Mouse (Mus musculus): ENCODE measurements around the gene Prlr.

DNA sequence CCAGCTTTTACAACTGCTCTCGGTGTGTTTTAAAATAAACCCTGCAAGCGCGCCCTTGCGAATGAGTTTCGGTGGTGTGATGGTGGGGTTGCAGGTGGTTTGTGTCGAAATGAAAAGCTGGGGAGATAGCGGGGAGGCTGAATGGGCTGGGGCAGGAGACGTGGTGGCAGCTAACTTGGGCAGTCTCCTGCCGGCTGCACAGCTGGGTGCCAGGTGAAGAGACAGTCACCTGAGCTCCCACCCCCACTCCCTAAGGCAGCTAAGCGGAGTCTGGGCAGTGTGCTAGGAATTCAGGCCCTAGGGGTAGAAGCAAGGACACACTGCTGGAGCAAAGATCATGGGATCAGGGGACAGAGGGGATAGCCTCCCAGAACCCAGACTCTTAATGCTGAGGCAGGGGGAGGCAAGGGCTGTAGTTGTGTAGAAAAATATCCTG lies 1.1 kb downstream of the Prlr start:
- TF ChIP-seq CTCF (IDR thresholded peaks at IDR 0.05; ENCODE audit: control insufficient read depth, insufficient read depth, low read length) (no peak), POLR2A (IDR thresholded peaks at IDR 0.05; ENCODE audit: borderline replicate concordance, control insufficient read depth, low read depth, low read length) (no peak)
